Comparison of ENCODE assay signal across 9 mouse cellular contexts in genomic region chr17:23746311-23746710, GRCm38 (mm10). TPM values are rescaled to one million over a fixed set of nuclear protein-coding genes. Genes with fewer than 3 reads are reported as not detected.
A peak's percentile ranks its signal among the peaks of the same experiment; 100 is the strongest.
DNase-seq lines count a peak whose midpoint lies in the region; ATAC-seq and TF ChIP-seq lines count a peak whose summit lies in the region.
"Had no signal": no experiment of that assay in that cellular context is flagged by ENCODE, and none has a peak within 500 bp of the region (broad histone marks: within the 10 kb centered on the region; RNA-seq: fewer than 3 reads in every experiment).

No protein-coding gene starts in this region.

- ATAC-seq in limb, embryonic 14.5 days (ENCODE audit: low FRiP score, low read depth), result no peak; the same call in 1 of the 2 replicates
- ATAC-seq in stomach, embryonic 15.5 days (ENCODE audit: insufficient read depth, low FRiP score, low read depth), result no peak

- no peaks in the 10 kb centered on the region; the same call in 1 of the 2 replicates for H3K27me3 ChIP-seq in cerebellum, adult 2 months (ENCODE audit: control insufficient read depth, insufficient read depth, low read length)
- H3K27me3 ChIP-seq in limb, embryonic 14.5 days (ENCODE audit: control insufficient read depth, insufficient read depth, low read length), result peaks cover 56% of the 10 kb centered on the region
- peaks cover 56% of the 10 kb centered on the region for H3K27me3 ChIP-seq in stomach, embryonic 15.5 days (replicated peaks)

- H3K27ac ChIP-seq in cerebellum, adult 2 months (ENCODE audit: insufficient read depth, low read length), result no peak overlapping the region
- no peak overlapping the region for H3K27ac ChIP-seq in limb, embryonic 14.5 days (replicated peaks; ENCODE audit: low read depth, low read length)
- no peak overlapping the region for H3K27ac ChIP-seq in stomach, embryonic 15.5 days

- H3K36me3 ChIP-seq in limb, embryonic 14.5 days (ENCODE audit: control insufficient read depth, insufficient read depth, low read length), result peaks cover 4% of the 10 kb centered on the region
- no peaks in the 10 kb centered on the region for H3K36me3 ChIP-seq in stomach, embryonic 15.5 days

- 0 out of 2 replicates have a peak, but pooled peaks cover 13% of the 10 kb centered on the region for H3K4me1 ChIP-seq in cerebellum, adult 2 months (ENCODE audit: control insufficient read depth, insufficient read depth, low read length)
- H3K4me1 ChIP-seq in limb, embryonic 14.5 days (ENCODE audit: control insufficient read depth, insufficient read depth, low read length), result peaks cover 17% of the 10 kb centered on the region
- H3K4me1 ChIP-seq in stomach, embryonic 15.5 days, result peaks cover 31% of the 10 kb centered on the region

- no peak for TF ChIP-seq POLR2A in cerebellum, adult 2 months (IDR thresholded peaks at IDR 0.05; ENCODE audit: borderline replicate concordance, insufficient read depth, low read length)
- no peak for TF ChIP-seq POLR2A in limb, embryonic 14.5 days (IDR thresholded peaks at IDR 0.05; ENCODE audit: borderline replicate concordance, extremely low read depth, insufficient read depth, insufficient read length)

- peak overlapping the region; percentile 25 for H3K4me3 ChIP-seq in cerebellum, adult 2 months (replicated peaks; ENCODE audit: insufficient read depth, low read depth, low read length)
- H3K4me3 ChIP-seq in limb, embryonic 14.5 days (replicated peaks; ENCODE audit: low read length), result peak overlapping the region; percentile 24; the same call in 1 of the 2 replicates
- peak overlapping the region; percentile 31; the same call in 1 of the 2 replicates for H3K4me3 ChIP-seq in stomach, embryonic 15.5 days (replicated peaks)

- no peak overlapping the region for H3K9ac ChIP-seq in limb, embryonic 14.5 days (ENCODE audit: low read depth, low read length, severe bottlenecking)
- H3K9ac ChIP-seq in stomach, embryonic 15.5 days, result no peak overlapping the region

- 11% methylated on average over 12 of the region's 12 CpGs for WGBS in cerebellum, adult 2 months
- WGBS in limb, embryonic 14.5 days, result 6% methylated on average over 12 of the region's 12 CpGs
- WGBS in stomach, embryonic 15.5 days, result 13% methylated on average over 12 of the region's 12 CpGs

- DNase-seq in cerebellum, adult 2 months, result no peak
- DNase-seq in cerebellum, adult 9-10 months, result no peak
- peak; percentile 60 for DNase-seq in thymus, postnatal 4 days
- no peak for DNase-seq in thymus, postnatal 25 days
- no peak for DNase-seq in limb, embryonic 14.5 days (ENCODE audit: low spot score)
- DNase-seq in left cerebral cortex, adult 8-10 months (ENCODE audit: low spot score in 2 of 2), result no peak
- DNase-seq in spleen, adult 18-20 months, result no peak

- H3K9me3 ChIP-seq in limb, embryonic 14.5 days (ENCODE audit: control insufficient read depth, low read length), result no peaks in the 10 kb centered on the region
- H3K9me3 ChIP-seq in stomach, embryonic 15.5 days, result no peaks in the 10 kb centered on the region

- TF ChIP-seq CTCF in cerebellum, adult 2 months (IDR thresholded peaks at IDR 0.05; ENCODE audit: borderline replicate concordance, insufficient read depth, low read depth, low read length), result no peak; the same call in 1 of the 2 replicates

- H3K4me2 ChIP-seq in limb, embryonic 14.5 days (replicated peaks; ENCODE audit: low read depth, low read length, severe bottlenecking), result peak overlapping the region; percentile 41
- peak overlapping the region; percentile 65 for H3K4me2 ChIP-seq in stomach, embryonic 15.5 days

RNA-seq across cellular contexts. Expression of gene Kremen2, which starts 0.7 kb away (rescaled TPM):
- polyA plus RNA-seq in cerebellum, adult 2 months (2012; rRNA removed), result 0.57 and 0.84 TPM in 2 replicates
- polyA plus RNA-seq in limb, embryonic 14.5 days (2012; rRNA removed), result 40.1 and 50.6 TPM in 2 replicates
- polyA plus RNA-seq in limb, embryonic 14.5 days (2014; fragmentation: Nextera tagmentation; extraction: Ambion mirVana), result 42.4 and 42.6 TPM in 2 replicates
- 0.49 and 0.74 TPM in 2 replicates for polyA plus RNA-seq in stomach, embryonic 15.5 days (2015; fragmentation: Nextera tagmentation; extraction: Ambion mirVana)
- 1 to 10 TPM in 2 of 4 experiments, under 1 TPM in 2; 0.78 to 1.4 (median 1.0) TPM for total RNA-seq in left cerebral cortex, adult 8-10 months (2022)

RNA-seq across cellular contexts. Expression of gene Paqr4, which starts 5.6 kb away (rescaled TPM):
- 92.0 and 104 TPM in 2 replicates for polyA plus RNA-seq in cerebellum, adult 2 months (2012; rRNA removed)
- polyA plus RNA-seq in limb, embryonic 14.5 days (2012; rRNA removed), result 9.7 and 13.4 TPM in 2 replicates
- polyA plus RNA-seq in limb, embryonic 14.5 days (2014; fragmentation: Nextera tagmentation; extraction: Ambion mirVana), result 15.7 and 17.3 TPM in 2 replicates
- 22.6 and 23.2 TPM in 2 replicates for polyA plus RNA-seq in stomach, embryonic 15.5 days (2015; fragmentation: Nextera tagmentation; extraction: Ambion mirVana)
- total RNA-seq in left cerebral cortex, adult 8-10 months (2022), result 10 to 100 TPM; 60.6 to 69.2 (median 62.3) TPM

RNA-seq across cellular contexts. Expression of gene Pkmyt1, which starts 20.2 kb away (rescaled TPM):
- polyA plus RNA-seq in cerebellum, adult 2 months (2012; rRNA removed), result 10.3 and 10.6 TPM in 2 replicates
- polyA plus RNA-seq in limb, embryonic 14.5 days (2012; rRNA removed), result 81.7 and 105 TPM in 2 replicates
- 46.4 and 47.5 TPM in 2 replicates for polyA plus RNA-seq in limb, embryonic 14.5 days (2014; fragmentation: Nextera tagmentation; extraction: Ambion mirVana)
- 47.4 and 49.9 TPM in 2 replicates for polyA plus RNA-seq in stomach, embryonic 15.5 days (2015; fragmentation: Nextera tagmentation; extraction: Ambion mirVana)
- total RNA-seq in left cerebral cortex, adult 8-10 months (2022), result 1 to 10 TPM; 4.6 to 6.4 (median 5.5) TPM

RNA-seq across cellular contexts. Expression of gene 1520401A03Rik, which starts 23.7 kb away (rescaled TPM):
- 0.64 and 1.1 TPM in 2 replicates for polyA plus RNA-seq in cerebellum, adult 2 months (2012; rRNA removed)
- 4.4 and 4.6 TPM in 2 replicates for polyA plus RNA-seq in limb, embryonic 14.5 days (2012; rRNA removed)
- 1.6 and 2.1 TPM in 2 replicates for polyA plus RNA-seq in limb, embryonic 14.5 days (2014; fragmentation: Nextera tagmentation; extraction: Ambion mirVana)
- polyA plus RNA-seq in stomach, embryonic 15.5 days (2015; fragmentation: Nextera tagmentation; extraction: Ambion mirVana), result 0.06 and 0.22 TPM in 2 replicates
- under 1 TPM in 3 of 4 experiments, not detected in 1; 0.11 to 0.57 (median 0.19) TPM for total RNA-seq in left cerebral cortex, adult 8-10 months (2022)
- polyA plus RNA-seq: spleen, adult 2 months had no signal

RNA-seq across cellular contexts. Expression of gene Flywch1, which starts 25.1 kb away (rescaled TPM):
- polyA plus RNA-seq in cerebellum, adult 2 months (2012; rRNA removed), result 341 and 366 TPM in 2 replicates
- polyA plus RNA-seq in limb, embryonic 14.5 days (2012; rRNA removed), result 47.1 and 58.5 TPM in 2 replicates
- 66.2 and 74.8 TPM in 2 replicates for polyA plus RNA-seq in limb, embryonic 14.5 days (2014; fragmentation: Nextera tagmentation; extraction: Ambion mirVana)
- 48.9 and 50.5 TPM in 2 replicates for polyA plus RNA-seq in stomach, embryonic 15.5 days (2015; fragmentation: Nextera tagmentation; extraction: Ambion mirVana)
- 100 to 1,000 TPM; 423 to 484 (median 468) TPM for total RNA-seq in left cerebral cortex, adult 8-10 months (2022)

Comparison
In these comparisons a context has a peak if more than half of its experiments do, and no peak if none do; other contexts are left out.
1. RNA of gene Kremen2, which starts 0.7 kb away (polyA plus RNA-seq): 40.1 to 50.6 TPM in limb, embryonic 14.5 days; 0.49 to 0.74 TPM in stomach, embryonic 15.5 days and 0.57 to 0.84 TPM in cerebellum, adult 2 months; every median in the first group is over 10 times any median in the second.
2. Peak in every context shown above with its lines, with median percentiles within 50 percentile points of each other: H3K4me3 ChIP-seq.